Comparison of ENCODE assay signal across 22 mouse cellular contexts in the genomic region with DNA sequence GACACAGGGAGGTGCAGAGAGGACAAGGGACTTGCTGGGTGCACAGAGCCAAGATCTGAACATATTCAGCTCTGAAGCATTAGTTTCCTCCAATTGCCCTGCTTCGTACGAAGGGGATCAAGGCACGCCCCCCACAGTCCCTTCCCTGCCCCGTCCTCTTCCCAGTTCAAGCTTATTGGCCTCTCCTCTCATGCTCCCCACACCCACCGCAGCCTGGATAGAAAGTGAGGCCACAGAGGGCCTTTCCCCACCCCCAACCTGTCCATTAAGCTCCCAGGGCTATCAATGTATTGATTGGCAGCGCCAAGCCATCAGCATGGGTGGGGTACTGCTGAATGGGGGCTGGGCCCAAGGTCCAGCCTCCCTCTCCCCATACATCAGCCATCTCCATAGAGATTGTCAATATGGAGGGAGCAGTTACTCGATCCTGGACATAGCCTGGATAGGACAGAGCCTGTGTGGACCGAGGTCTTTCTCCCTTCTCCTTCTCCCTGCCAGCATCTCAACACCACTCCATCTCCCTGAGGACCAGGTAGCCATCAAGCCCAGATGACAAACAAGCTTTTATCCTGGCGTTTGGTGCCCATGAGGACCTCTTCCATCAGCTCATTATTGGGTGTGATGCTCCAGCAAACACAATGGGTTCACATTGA. TPM values are rescaled to one million over a fixed set of nuclear protein-coding genes. Genes with fewer than 3 reads are reported as not detected.
A peak's percentile ranks its signal among the peaks of the same experiment; 100 is the strongest.
DNase-seq lines count a peak whose midpoint lies in the region; ATAC-seq lines count a peak whose summit lies in the region.
"Had no signal": no experiment of that assay in that cellular context is flagged by ENCODE, and none has a peak within 500 bp of the region (broad histone marks: within the 10 kb centered on the region; RNA-seq: fewer than 3 reads in every experiment).

No protein-coding gene starts in this region.

- H3K9me3 ChIP-seq in forebrain, embryonic 11.5 days (ENCODE audit: control insufficient read depth, low read length), result no peaks in the 10 kb centered on the region
- H3K9me3 ChIP-seq in forebrain, embryonic 15.5 days, result no peaks in the 10 kb centered on the region
- H3K9me3 ChIP-seq in liver, embryonic 11.5 days (ENCODE audit: control insufficient read depth, low read length), result no peaks in the 10 kb centered on the region
- H3K9me3 ChIP-seq in limb, embryonic 10.5 days (replicated peaks), result no peaks in the 10 kb centered on the region
- H3K9me3 ChIP-seq: embryonic facial prominence, embryonic 15.5 days; forebrain, embryonic 10.5 days; G1E; heart, embryonic 12.5 days had no signal

- no peak overlapping the region for H3K27ac ChIP-seq in forebrain, embryonic 11.5 days (ENCODE audit: low read depth, low read length)
- no peak overlapping the region for H3K27ac ChIP-seq in forebrain, embryonic 15.5 days (replicated peaks)
- no peak overlapping the region for H3K27ac ChIP-seq in liver, embryonic 11.5 days (ENCODE audit: low read depth, low read length)
- H3K27ac ChIP-seq in limb, embryonic 10.5 days, result no peak overlapping the region
- H3K27ac ChIP-seq: embryonic facial prominence, embryonic 15.5 days; forebrain, embryonic 10.5 days; heart, adult 2 months; hindbrain, embryonic 14.5 days had no signal

- DNase-seq in forebrain, embryonic 11.5 days (ENCODE audit: low spot score), result peak; percentile 25
- peak; percentile 0 for DNase-seq in liver
- DNase-seq in liver, embryonic 11.5 days (ENCODE audit: low spot score), result no peak
- peak; percentile 1 for DNase-seq in thymus, postnatal 4 days
- no peak for DNase-seq in thymus, postnatal 14 days
- DNase-seq in limb, embryonic 10.5 days (ENCODE audit: low spot score), result peak; percentile 23
- DNase-seq: adrenal gland, adult 8-10 months; adrenal gland, postnatal 36 days; B cell, adult 2 months; embryo, embryonic 11 days; gastrocnemius, postnatal 10 days; heart, postnatal 4 days had no signal

- H3K36me3 ChIP-seq in forebrain, embryonic 11.5 days (ENCODE audit: control insufficient read depth, insufficient read depth, low read length), result no peaks in the 10 kb centered on the region
- no peaks in the 10 kb centered on the region for H3K36me3 ChIP-seq in forebrain, embryonic 15.5 days
- H3K36me3 ChIP-seq in liver, embryonic 11.5 days (ENCODE audit: control insufficient read depth, insufficient read depth, low read length), result no peaks in the 10 kb centered on the region
- H3K36me3 ChIP-seq in limb, embryonic 10.5 days, result no peaks in the 10 kb centered on the region
- H3K36me3 ChIP-seq: embryonic facial prominence, embryonic 15.5 days; forebrain, embryonic 10.5 days; G1E; heart, embryonic 12.5 days had no signal

- no peak for ATAC-seq in forebrain, embryonic 11.5 days (replicated peaks; ENCODE audit: low FRiP score)
- ATAC-seq in forebrain, embryonic 15.5 days (replicated peaks), result no peak
- ATAC-seq in liver, embryonic 11.5 days (replicated peaks; ENCODE audit: low FRiP score), result no peak
- ATAC-seq: CD4-positive, CD25-positive, alpha-beta regulatory T cell, adult 4 months; forebrain, embryonic 16.5 days had no signal

- H3K4me1 ChIP-seq in forebrain, embryonic 11.5 days (replicated peaks; ENCODE audit: control insufficient read depth, insufficient read depth, low read length), result peaks cover 4% of the 10 kb centered on the region; the same call in 1 of the 2 replicates
- peaks cover 9% of the 10 kb centered on the region for H3K4me1 ChIP-seq in forebrain, embryonic 15.5 days
- no peaks in the 10 kb centered on the region for H3K4me1 ChIP-seq in liver, embryonic 11.5 days (replicated peaks; ENCODE audit: control insufficient read depth, insufficient read depth, low read length)
- H3K4me1 ChIP-seq in limb, embryonic 10.5 days, result peaks cover 16% of the 10 kb centered on the region

- WGBS in forebrain, embryonic 11.5 days, result 77% methylated on average over 9 of the region's 9 CpGs
- WGBS in forebrain, embryonic 15.5 days, result 81% methylated on average over 9 of the region's 9 CpGs
- 70% methylated on average over 9 of the region's 9 CpGs for WGBS in liver, embryonic 11.5 days
- 82% methylated on average over 9 of the region's 9 CpGs for WGBS in limb, embryonic 10.5 days

- H3K4me2 ChIP-seq in forebrain, embryonic 11.5 days (ENCODE audit: low read depth, low read length, severe bottlenecking), result no peak overlapping the region
- no peak overlapping the region for H3K4me2 ChIP-seq in forebrain, embryonic 15.5 days (replicated peaks)
- no peak overlapping the region for H3K4me2 ChIP-seq in liver, embryonic 11.5 days
- H3K4me2 ChIP-seq: embryonic facial prominence, embryonic 15.5 days; heart, embryonic 12.5 days; hindbrain, embryonic 14.5 days had no signal

- no peak overlapping the region for H3K9ac ChIP-seq in forebrain, embryonic 11.5 days (ENCODE audit: low read length)
- no peak overlapping the region for H3K9ac ChIP-seq in forebrain, embryonic 15.5 days (replicated peaks)
- no peak overlapping the region for H3K9ac ChIP-seq in liver, embryonic 11.5 days (ENCODE audit: low read depth, low read length)
- H3K9ac ChIP-seq: embryonic facial prominence, embryonic 15.5 days; heart, embryonic 12.5 days; hindbrain, embryonic 14.5 days had no signal

- H3K4me3 ChIP-seq in forebrain, embryonic 11.5 days (ENCODE audit: low read depth, low read length), result no peak overlapping the region
- no peak overlapping the region for H3K4me3 ChIP-seq in forebrain, embryonic 15.5 days
- no peak overlapping the region for H3K4me3 ChIP-seq in liver, embryonic 11.5 days (ENCODE audit: low read depth, low read length)
- H3K4me3 ChIP-seq in limb, embryonic 10.5 days, result no peak overlapping the region
- H3K4me3 ChIP-seq: embryonic facial prominence, embryonic 15.5 days; erythroblast, embryonic 14.5 days; forebrain, embryonic 10.5 days; heart, adult 2 months; heart, embryonic 12.5 days had no signal

- peaks cover 5% of the 10 kb centered on the region for H3K27me3 ChIP-seq in forebrain, embryonic 11.5 days (ENCODE audit: control insufficient read depth, insufficient read depth, low read length)
- H3K27me3 ChIP-seq in forebrain, embryonic 15.5 days, result peaks cover 5% of the 10 kb centered on the region; the same call in 1 of the 2 replicates
- H3K27me3 ChIP-seq in liver, embryonic 11.5 days (replicated peaks; ENCODE audit: control insufficient read depth, insufficient read depth, low read length), result peaks cover 25% of the 10 kb centered on the region
- peaks cover 34% of the 10 kb centered on the region for H3K27me3 ChIP-seq in limb, embryonic 10.5 days (ENCODE audit: low read depth, poor library complexity, severe bottlenecking)

RNA-seq across cellular contexts. Expression of a gene that starts 7.6 kb away (rescaled TPM):
- polyA plus RNA-seq in forebrain, embryonic 11.5 days (2014; fragmentation: Nextera tagmentation; extraction: Ambion mirVana), result 2.7 and 4.1 TPM in 2 replicates
- 3.0 and 4.3 TPM in 2 replicates for polyA plus RNA-seq in forebrain, embryonic 15.5 days (2015; fragmentation: Nextera tagmentation; extraction: Ambion mirVana)
- polyA plus RNA-seq in liver, embryonic 11.5 days (2014; fragmentation: Nextera tagmentation; extraction: Ambion mirVana), result 0.56 and 0.90 TPM in 2 replicates
- 1.7 and 5.7 TPM in 2 replicates for polyA plus RNA-seq in limb, embryonic 10.5 days (2016; fragmentation: Nextera tagmentation; extraction: Ambion mirVana)
- polyA plus RNA-seq: CD4-positive, CD25-positive, alpha-beta regulatory T cell, adult 4 months; erythroblast, embryonic 14.5 days; G1E had no signal

RNA-seq across cellular contexts. Expression of a gene that starts 23.4 kb away (rescaled TPM):
- 1,065 and 1,104 TPM in 2 replicates for polyA plus RNA-seq in forebrain, embryonic 11.5 days (2014; fragmentation: Nextera tagmentation; extraction: Ambion mirVana)
- polyA plus RNA-seq in forebrain, embryonic 15.5 days (2015; fragmentation: Nextera tagmentation; extraction: Ambion mirVana), result 492 and 513 TPM in 2 replicates
- 1,827 and 1,921 TPM in 2 replicates for polyA plus RNA-seq in liver, embryonic 11.5 days (2014; fragmentation: Nextera tagmentation; extraction: Ambion mirVana)
- polyA plus RNA-seq in limb, embryonic 10.5 days (2016; fragmentation: Nextera tagmentation; extraction: Ambion mirVana), result 1,479 and 1,796 TPM in 2 replicates

Comparison
In these comparisons a context has a peak if more than half of its experiments do, and no peak if none do; other contexts are left out.
1. DNase-seq: peak in forebrain, embryonic 11.5 days (single experiment), liver (single experiment), thymus, postnatal 4 days (single experiment) and limb, embryonic 10.5 days (single experiment); none in liver, embryonic 11.5 days (single experiment) and thymus, postnatal 14 days (single experiment).